Mouse (Mus musculus) heart, embryonic 11.5 days (tissue): ENCODE results near the gene Adamts17. TPM values are rescaled to one million over a fixed set of nuclear protein-coding genes. Genes with fewer than 3 reads are reported as not detected.

Source experiments
- ATAC-seq: fragments of 200-750 bp; cut with Nextera tagmentation; replicated peaks from 2 replicates; pipeline ENCODE4 v1.8.0; 2017; ENCODE audit warnings: moderate library complexity; ENCODE audit not compliant: insufficient number of reproducible peaks, low FRiP score, low TSS enrichment
- H3K27ac ChIP-seq: fragments of 300-500 bp; sonication (generic); 2 replicates; pipeline ENCODE4 v1.5.1; 2014; ENCODE audit warnings: mild to moderate bottlenecking, low read depth, low read length
- H3K27me3 ChIP-seq: fragments of 300-500 bp; sonication (generic); 2 replicates; pipeline ENCODE4 v1.6.1; 2014; ENCODE audit warnings: mild to moderate bottlenecking, low read length, mixed read lengths; ENCODE audit not compliant: control insufficient read depth, insufficient read depth
- H3K36me3 ChIP-seq: fragments of 300-500 bp; sonication (generic); 2 replicates; pipeline ENCODE4 v1.6.1; 2014; ENCODE audit warnings: mild to moderate bottlenecking, low read length, moderate library complexity, mixed read lengths; ENCODE audit not compliant: control insufficient read depth, insufficient read depth
- H3K4me1 ChIP-seq: fragments of 300-500 bp; sonication (generic); 2 replicates; pipeline ENCODE4 v1.6.1; 2014; ENCODE audit warnings: low read length; ENCODE audit not compliant: control insufficient read depth, insufficient read depth
- H3K4me2 ChIP-seq: fragments of 300-500 bp; sonication (generic); 2 replicates; pipeline ENCODE4 v1.6.1; 2014; ENCODE audit warnings: mild to moderate bottlenecking, moderate library complexity
- H3K4me3 ChIP-seq: fragments of 300-500 bp; sonication (generic); 2 replicates; pipeline ENCODE4 v1.5.1; 2014; ENCODE audit warnings: low read depth, low read length
- H3K9ac ChIP-seq: fragments of 300-500 bp; sonication (generic); 2 replicates; pipeline ENCODE4 v1.6.1; 2014; ENCODE audit warnings: mild to moderate bottlenecking, low read depth, low read length, moderate library complexity
- H3K9me3 ChIP-seq: fragments of 300-500 bp; sonication (generic); replicated peaks from 2 replicates; pipeline ENCODE4 v1.6.1; 2016; ENCODE audit warnings: low read length; ENCODE audit not compliant: control insufficient read depth
- WGBS: fragments of 180-500 bp; shearing (Covaris S2); extraction: QIAGEN DNeasy Blood & Tissue Kit; methylation state at CpG from one replicate; pipeline ENCODE4 v1.1.7; 2014; ENCODE audit not compliant: insufficient replicate concordance; 5-methylcytosine and 5-hydroxymethylcytosine counted together
- polyA plus RNA-seq: library from polyadenylated mRNA; unstranded; fragments of >200 nt; fragmentation: Nextera tagmentation; extraction: Ambion mirVana; gene quantifications from 2 replicates; pipeline ENCODE4 v1.2.1, GENCODE M21; 2014

Gene Adamts17
- polyA plus RNA-seq, 1 experiment from 2014 or later = 2.8 TPM

GRCm38 (mm10) chr7:67050424-67050823 is 210.9 kb downstream of the Adamts17 start:
- Histone ChIP-seq H3K4me1 (peaks cover 17% of the 10 kb centered on the region), H3K27ac (no peak overlapping the region), H3K27me3 (no peaks in the 10 kb centered on the region), H3K36me3 (no peaks in the 10 kb centered on the region), H3K4me2 (no peak overlapping the region), H3K4me3 (no peak overlapping the region), H3K9ac (no peak overlapping the region), H3K9me3 (no peaks in the 10 kb centered on the region)
- whole genome bisulfite sequencing = 83% methylated on average over 3 of the region's 3 CpGs
- ATAC-seq = no peak

- Histone ChIP-seq H3K4me2 (no peak overlapping the region), H3K4me3 (no peak overlapping the region), H3K27me3 (no peaks in the 10 kb centered on the region), H3K9me3 (no peaks in the 10 kb centered on the region), H3K27ac (no peak overlapping the region), H3K4me1 (peaks cover 19% of the 10 kb centered on the region), H3K36me3 (no peaks in the 10 kb centered on the region), H3K9ac (no peak overlapping the region)
- WGBS = 51% methylated on average over 7 of the region's 7 CpGs
- ATAC-seq = no peak
Measured at GRCm38 (mm10) chr7:67051089-67051718, 211.7 kb downstream of the Adamts17 start.

- Histone ChIP-seq H3K27ac (no peak overlapping the region), H3K27me3 (no peaks in the 10 kb centered on the region), H3K36me3 (no peaks in the 10 kb centered on the region), H3K9ac (no peak overlapping the region), H3K4me1 (peaks cover 19% of the 10 kb centered on the region), H3K4me2 (no peak overlapping the region), H3K9me3 (no peaks in the 10 kb centered on the region), H3K4me3 (no peak overlapping the region)
- WGBS = 85% methylated on average over 3 of the region's 3 CpGs
- ATAC-seq = no peak
Measured at GRCm38 (mm10) chr7:67054876-67055275, 215.3 kb downstream of the Adamts17 start.

- no peak for ATAC-seq
- no peaks in the 10 kb centered on the region for H3K27me3 ChIP-seq
- no peak overlapping the region for H3K27ac ChIP-seq
- H3K9me3 ChIP-seq = no peaks in the 10 kb centered on the region
- H3K9ac ChIP-seq = no peak overlapping the region
- H3K36me3 ChIP-seq = no peaks in the 10 kb centered on the region
- WGBS = 34% methylated on average over 3 of the region's 3 CpGs
- no peak overlapping the region for H3K4me3 ChIP-seq
- no peak overlapping the region for H3K4me2 ChIP-seq
- H3K4me1 ChIP-seq = peaks cover 16% of the 10 kb centered on the region
Measured at GRCm38 (mm10) chr7:67055510-67055909, 216.0 kb downstream of the Adamts17 start.

- Histone ChIP-seq H3K36me3 (no peaks in the 10 kb centered on the region), H3K27me3 (no peaks in the 10 kb centered on the region), H3K4me3 (no peak overlapping the region), H3K9ac (no peak overlapping the region), H3K9me3 (no peaks in the 10 kb centered on the region), H3K27ac (no peak overlapping the region), H3K4me1 (no peaks in the 10 kb centered on the region), H3K4me2 (no peak overlapping the region)
- WGBS = 80% methylated on average over 9 of the region's 9 CpGs
- no peak for ATAC-seq
Measured at GRCm38 (mm10) chr7:67061756-67062155, 222.2 kb downstream of the Adamts17 start.

- no peak for ATAC-seq
- H3K4me1 ChIP-seq = no peaks in the 10 kb centered on the region
- H3K27ac ChIP-seq = no peak overlapping the region
- no peak overlapping the region for H3K4me2 ChIP-seq
- 83% methylated on average over 2 of the region's 2 CpGs for WGBS
- no peaks in the 10 kb centered on the region for H3K36me3 ChIP-seq
- no peaks in the 10 kb centered on the region for H3K27me3 ChIP-seq
- no peaks in the 10 kb centered on the region for H3K9me3 ChIP-seq
- H3K9ac ChIP-seq = no peak overlapping the region
- H3K4me3 ChIP-seq = no peak overlapping the region
Measured at GRCm38 (mm10) chr7:67062571-67062970, 223.0 kb downstream of the Adamts17 start.

- ATAC-seq = no peak
- no peaks in the 10 kb centered on the region for H3K9me3 ChIP-seq
- no peaks in the 10 kb centered on the region for H3K27me3 ChIP-seq
- no peak overlapping the region for H3K9ac ChIP-seq
- H3K36me3 ChIP-seq = no peaks in the 10 kb centered on the region
- H3K27ac ChIP-seq = no peak overlapping the region
- H3K4me2 ChIP-seq = no peak overlapping the region
- no peaks in the 10 kb centered on the region for H3K4me1 ChIP-seq
- H3K4me3 ChIP-seq = no peak overlapping the region
- WGBS = 80% methylated on average over 10 of the region's 10 CpGs
Measured at GRCm38 (mm10) chr7:67064627-67065305, 225.2 kb downstream of the Adamts17 start.

GRCm38 (mm10) chr7:67065631-67066030 is 226.1 kb downstream of the Adamts17 start:
- Histone ChIP-seq H3K9me3 (no peaks in the 10 kb centered on the region), H3K9ac (no peak overlapping the region), H3K27ac (no peak overlapping the region), H3K36me3 (no peaks in the 10 kb centered on the region), H3K4me1 (no peaks in the 10 kb centered on the region), H3K27me3 (no peaks in the 10 kb centered on the region), H3K4me2 (no peak overlapping the region), H3K4me3 (no peak overlapping the region)
- 73% methylated on average over 4 of the region's 4 CpGs for WGBS
- ATAC-seq = no peak
